Mouse (Mus musculus) MEL (cell line): ENCODE data around the gene Mr1. TPM values are rescaled to one million over a fixed set of nuclear protein-coding genes. Genes with fewer than 3 reads are reported as not detected.
A peak's percentile ranks its signal among the peaks of the same experiment; 100 is the strongest.

Experiments used
- DNase-seq: peaks from one replicate; pipeline ENCODE4 v3.0.0; 2011; ENCODE audit warnings: low read depth, low spot score
- H3K27ac ChIP-seq: 2 replicates; pipeline ENCODE4 v1.5.1; 2012; ENCODE audit warnings: low read depth, mild to moderate bottlenecking, control low read depth, low read length, moderate library complexity; ENCODE audit not compliant: control insufficient read depth
- H3K27me3 ChIP-seq, 2 experiments: fragments of 150-350 bp in 1 of 2; sonication (generic) in 1 of 2; 2 replicates each; pipeline ENCODE4 v1.6.1; 2012; ENCODE audit warnings: low read length in 2 of 2, mild to moderate bottlenecking in 2 of 2, improper control_type of control experiment in 1 of 2, moderate library complexity in 1 of 2; ENCODE audit not compliant: insufficient read depth in 2 of 2, control insufficient read depth in 1 of 2
- H3K36me3 ChIP-seq, 2 experiments: 2 replicates each; pipeline ENCODE4 v1.6.1; 2012 to 2014; ENCODE audit warnings: low read length in 2 of 2, improper control_type of control experiment in 1 of 2, inconsistent platforms in 1 of 2, mild to moderate bottlenecking in 1 of 2; ENCODE audit not compliant: insufficient read depth in 2 of 2, control insufficient read depth in 1 of 2
- H3K4me1 ChIP-seq, 2 experiments: fragments of 150-350 bp in 1 of 2; sonication (generic) in 1 of 2; 2 replicates each; pipeline ENCODE4 v1.6.1; 2012; ENCODE audit warnings: low read length in 2 of 2, improper control_type of control experiment in 1 of 2, mild to moderate bottlenecking in 1 of 2; ENCODE audit not compliant: insufficient read depth in 2 of 2, control insufficient read depth in 1 of 2
- H3K4me3 ChIP-seq, 2 experiments: fragments of 150-350 bp in 1 of 2; sonication (generic) in 1 of 2; 2 replicates each; pipeline ENCODE4 v1.5.1; 2012; ENCODE audit warnings: low read depth in 2 of 2, low read length in 2 of 2, mild to moderate bottlenecking in 2 of 2, moderate library complexity in 2 of 2, control low read depth in 1 of 2, improper control_type of control experiment in 1 of 2; ENCODE audit not compliant: control insufficient read depth in 1 of 2, insufficient read depth in 1 of 2
- H3K79me2 ChIP-seq: 2 replicates; pipeline ENCODE4 v1.6.1; 2012; ENCODE audit warnings: mild to moderate bottlenecking, low read length, moderate library complexity; ENCODE audit not compliant: control insufficient read depth, poor library complexity, insufficient read depth
- H3K9ac ChIP-seq: 2 replicates; pipeline ENCODE4 v1.6.1; 2012; ENCODE audit warnings: low read depth, mild to moderate bottlenecking, control low read depth, low read length, moderate library complexity; ENCODE audit not compliant: control insufficient read depth, poor library complexity, severe bottlenecking
- H3K9me3 ChIP-seq: fragments of 150-350 bp; sonication (generic); replicated peaks from 2 replicates; pipeline ENCODE4 v1.6.1; 2012; ENCODE audit warnings: mild to moderate bottlenecking, low read length, improper control_type of control experiment, moderate library complexity; ENCODE audit not compliant: insufficient read depth
- BHLHE40 ChIP-seq: IDR thresholded peaks from 2 replicates; pipeline ENCODE4 v1.6.1; 2012; ENCODE audit warnings: low read depth, mild to moderate bottlenecking, inconsistent platforms, low read length, improper control_type of control experiment, borderline replicate concordance
- CHD1 ChIP-seq: IDR thresholded peaks from 2 replicates; pipeline ENCODE4 v1.6.1; 2012; ENCODE audit warnings: low read depth, mild to moderate bottlenecking, inconsistent platforms, low read length, improper control_type of control experiment
- E2F4 ChIP-seq: IDR thresholded peaks from 2 replicates; pipeline ENCODE4 v1.6.1; 2011; ENCODE audit warnings: low read depth, low read length, improper control_type of control experiment, borderline replicate concordance
- ELF1 ChIP-seq: IDR thresholded peaks from 2 replicates; pipeline ENCODE4 v1.6.1; 2014; ENCODE audit warnings: low read depth, mild to moderate bottlenecking, inconsistent platforms, low read length, improper control_type of control experiment, moderate library complexity
- GABPA ChIP-seq: IDR thresholded peaks from 2 replicates; pipeline ENCODE4 v1.6.1; 2012; ENCODE audit warnings: low read depth, mild to moderate bottlenecking, inconsistent platforms, low read length, improper control_type of control experiment, moderate library complexity
- HCFC1 ChIP-seq: IDR thresholded peaks from 2 replicates; pipeline ENCODE4 v1.6.1; 2012; ENCODE audit warnings: low read depth, mild to moderate bottlenecking, inconsistent platforms, low read length, improper control_type of control experiment, moderate library complexity
- MAFK ChIP-seq: IDR thresholded peaks from 2 replicates; pipeline ENCODE4 v1.6.1; 2011; ENCODE audit warnings: low read depth, mild to moderate bottlenecking, low read length, improper control_type of control experiment, borderline replicate concordance
- MAX ChIP-seq: IDR thresholded peaks from 2 replicates; pipeline ENCODE4 v1.6.1; 2011; ENCODE audit warnings: low read length, improper control_type of control experiment
- MEF2A ChIP-seq: IDR thresholded peaks from 2 replicates; pipeline ENCODE4 v1.6.1; 2014; ENCODE audit warnings: low read depth, mild to moderate bottlenecking, inconsistent platforms, low read length, improper control_type of control experiment; ENCODE audit not compliant: poor library complexity, insufficient replicate concordance, severe bottlenecking; ENCODE audit errors: extremely low read depth
- MXI1 ChIP-seq: IDR thresholded peaks from 2 replicates; pipeline ENCODE4 v1.6.1; 2011; ENCODE audit warnings: mild to moderate bottlenecking, low read depth, low read length, improper control_type of control experiment
- MYC ChIP-seq: IDR thresholded peaks from 2 replicates; pipeline ENCODE4 v1.6.1; 2011; ENCODE audit warnings: low read depth, mild to moderate bottlenecking, low read length, improper control_type of control experiment, moderate library complexity
- POLR2A ChIP-seq, 2 experiments: IDR thresholded peaks; 2 replicates each; pipeline ENCODE4 v1.6.1; 2011 to 2012; ENCODE audit warnings: low read length in 2 of 2, mild to moderate bottlenecking in 2 of 2, control low read depth in 1 of 2, improper control_type of control experiment in 1 of 2, low read depth in 1 of 2, moderate library complexity in 1 of 2; ENCODE audit not compliant: control insufficient read depth in 1 of 2, insufficient read depth in 1 of 2, poor library complexity in 1 of 2
- POLR2AphosphoS5 ChIP-seq: IDR thresholded peaks from 2 replicates; pipeline ENCODE4 v1.6.1; 2012; ENCODE audit warnings: low read depth, borderline replicate concordance, mild to moderate bottlenecking, inconsistent platforms, low read length, moderate library complexity, mixed read lengths
- RAD21 ChIP-seq: IDR thresholded peaks from 2 replicates; pipeline ENCODE4 v1.6.1; 2011; ENCODE audit warnings: mild to moderate bottlenecking, low read depth, low read length, improper control_type of control experiment
- RCOR1 ChIP-seq: IDR thresholded peaks from 2 replicates; pipeline ENCODE4 v1.6.1; 2012; ENCODE audit warnings: low read depth, mild to moderate bottlenecking, inconsistent platforms, low read length, improper control_type of control experiment
- SIN3A ChIP-seq: IDR thresholded peaks from 2 replicates; pipeline ENCODE4 v1.6.1; 2012; ENCODE audit warnings: low read length, improper control_type of control experiment, inconsistent platforms
- SMC3 ChIP-seq: IDR thresholded peaks from 2 replicates; pipeline ENCODE4 v1.6.1; 2011; ENCODE audit warnings: low read depth, low read length, improper control_type of control experiment
- UBTF ChIP-seq: IDR thresholded peaks from 2 replicates; pipeline ENCODE4 v1.6.1; 2012; ENCODE audit warnings: low read depth, mild to moderate bottlenecking, inconsistent platforms, low read length, improper control_type of control experiment, moderate library complexity, borderline replicate concordance; ENCODE audit not compliant: insufficient read depth
- USF1 ChIP-seq: IDR thresholded peaks from 2 replicates; pipeline ENCODE4 v1.6.1; 2014; ENCODE audit warnings: low read depth, mild to moderate bottlenecking, inconsistent platforms, low read length, improper control_type of control experiment, moderate library complexity
- ZKSCAN1 ChIP-seq: IDR thresholded peaks from 2 replicates; pipeline ENCODE4 v1.6.1; 2012; ENCODE audit warnings: low read depth, mild to moderate bottlenecking, inconsistent platforms, low read length, improper control_type of control experiment, moderate library complexity
- polyA plus RNA-seq, 2 experiments: library from polyadenylated mRNA; stranded (reverse) in 1 of 2; unstranded in 1 of 2; fragments of >175 nt in 1 of 2; fragments of >200 nt in 1 of 2; gene quantifications; 2 replicates each; pipeline versions ENCODE4 v1.2.1 to v1.2.4; 2012; ENCODE audit warnings: low replicate concordance in 2 of 2, low read depth in 1 of 2; ENCODE audit not compliant: insufficient read length in 2 of 2, insufficient read depth in 1 of 2, missing spikeins in 1 of 2
- total RNA-seq: library from RNA; depleted of rRNA; stranded (reverse); fragments of 300-350 nt; gene quantifications from 2 replicates; pipeline ENCODE4 v1.2.3, GENCODE M21; 2012

Gene Mr1
- total and polyA plus RNA-seq, 3 experiments = 2.0 to 3.9 TPM; not detected in 1

GRCm38 (mm10) chr1:155083271-155084265 lies 63.0 kb downstream of the Mr1 start (continued):
- no peak for TF ChIP-seq SMC3
- no peak for TF ChIP-seq GABPA
- no peak for TF ChIP-seq E2F4
- peak; percentile 65; the same call in 1 of the 2 replicates for TF ChIP-seq MXI1
- 0 out of 2 replicates have a peak, but pooled peaks have one; percentile 46 for TF ChIP-seq UBTF
- TF ChIP-seq MEF2A = no peak
- no peak for TF ChIP-seq RAD21
- no peak for TF ChIP-seq ZKSCAN1
- no peak for TF ChIP-seq POLR2AphosphoS5
- no peak for TF ChIP-seq BHLHE40
- TF ChIP-seq MYC = no peak
- TF ChIP-seq RCOR1 = no peak
- TF ChIP-seq MAFK = no peak
- TF ChIP-seq POLR2A (IDR thresholded peaks at IDR 0.05; ENCODE audit: control insufficient read depth in 1 of 2, insufficient read depth in 1 of 2, low read depth in 1 of 2, low read length in 2 of 2, poor library complexity in 1 of 2) = 0 out of 4 replicates have a peak, but pooled peaks of 1 of the 2 experiments have one; percentile 5
- TF ChIP-seq CHD1 = no peak
- peak; percentile 66; the same call in 1 of the 2 replicates for TF ChIP-seq SIN3A
- TF ChIP-seq HCFC1 = peak; percentile 38; the same call in 1 of the 2 replicates
- TF ChIP-seq, all 39 proteins: peak for 12

- peaks cover 16 to 48% of the 10 kb centered on the region in 2 experiments for H3K4me1 ChIP-seq
- TF ChIP-seq ELF1 (no peak), BHLHE40 (peak; percentile 85), USF1 (peak; percentile 15; the same call in 1 of the 2 replicates), MAX (peak; percentile 70)
- no peaks in the 10 kb centered on the region for H3K27me3 ChIP-seq
- peak overlapping the region; percentile 58 for H3K27ac ChIP-seq
- peaks cover 0 to 28% of the 10 kb centered on the region in 2 experiments; a peak in 2 of 4 replicates for H3K36me3 ChIP-seq
- peak overlapping the region; percentile 80 for H3K9ac ChIP-seq
- H3K9me3 ChIP-seq = no peaks in the 10 kb centered on the region
- no peaks in the 10 kb centered on the region; the same call in 1 of the 2 replicates for H3K79me2 ChIP-seq
- peak; percentile 63 for DNase-seq
- H3K4me3 ChIP-seq = peak overlapping the region; percentile 54 to 60
These were observed 63.7 kb downstream of the Mr1 start for GRCm38 (mm10) chr1:155082965-155083268.
